Mouse (Mus musculus) stomach, embryonic 16.5 days (tissue): ENCODE measurements around the gene Fbxl17. TPM values are rescaled to one million over a fixed set of nuclear protein-coding genes. Genes with fewer than 3 reads are reported as not detected.
A peak's percentile ranks its signal among the peaks of the same experiment; 100 is the strongest.

Experiments
- ATAC-seq: fragments of 200-750 bp; cut with Nextera tagmentation; 2 replicates; pipeline ENCODE4 v1.8.0; 2017; ENCODE audit warnings: moderate number of reproducible peaks, moderate TSS enrichment; ENCODE audit not compliant: insufficient read depth, low FRiP score
- H3K27ac ChIP-seq: fragments of 300-500 bp; sonication (generic); 2 replicates; pipeline ENCODE4 v1.5.1; 2014; ENCODE audit warnings: low read length
- H3K27me3 ChIP-seq: fragments of 300-500 bp; sonication (generic); 2 replicates; pipeline ENCODE4 v1.6.1; 2014; ENCODE audit warnings: low read length, control low read depth, mixed read lengths; ENCODE audit not compliant: control insufficient read depth, insufficient read depth
- H3K36me3 ChIP-seq: fragments of 300-500 bp; sonication (generic); 2 replicates; pipeline ENCODE4 v1.6.1; 2014; ENCODE audit warnings: low read length; ENCODE audit not compliant: control insufficient read depth, insufficient read depth
- H3K4me1 ChIP-seq: fragments of 300-500 bp; sonication (generic); 2 replicates; pipeline ENCODE4 v1.6.1; 2014; ENCODE audit warnings: low read length, control low read depth, mixed read lengths; ENCODE audit not compliant: control insufficient read depth, insufficient read depth
- H3K4me2 ChIP-seq: fragments of 300-500 bp; sonication (generic); 2 replicates; pipeline ENCODE4 v1.6.1; 2014; ENCODE audit warnings: low read depth, low read length, mixed read lengths
- H3K4me3 ChIP-seq: fragments of 300-500 bp; sonication (generic); replicated peaks from 2 replicates; pipeline ENCODE4 v1.5.1; 2014; ENCODE audit warnings: mild to moderate bottlenecking, low read length
- H3K9ac ChIP-seq: fragments of 300-500 bp; sonication (generic); 2 replicates; pipeline ENCODE4 v1.6.1; 2014; ENCODE audit warnings: low read length
- H3K9me3 ChIP-seq: fragments of 300-500 bp; sonication (generic); replicated peaks from 2 replicates; pipeline ENCODE4 v1.6.1; 2016; ENCODE audit warnings: low read length, control low read depth; ENCODE audit not compliant: control insufficient read depth
- WGBS: fragments of 180-500 bp; shearing (Covaris S2); extraction: QIAGEN DNeasy Blood & Tissue Kit; methylation state at CpG from one replicate; pipeline ENCODE4 v1.1.7; 2014; 5-methylcytosine and 5-hydroxymethylcytosine counted together
- polyA plus RNA-seq: library from polyadenylated mRNA; unstranded; fragments of >200 nt; fragmentation: Nextera tagmentation; extraction: Ambion mirVana; gene quantifications from 2 replicates; pipeline ENCODE4 v1.2.1, GENCODE M21; 2015

Gene Fbxl17
- 3.8 and 4.7 TPM in 2 replicates for polyA plus RNA-seq

- H3K36me3 ChIP-seq, result no peaks in the 10 kb centered on the region
- peak; percentile 67 for ATAC-seq
These were observed at the start of gene Fbxl17 for GRCm38 (mm10) chr17:63499636-63500155. Fbxl17 (minus strand) TSS chr17:63500017.

GRCm38 (mm10) chr17:63547465-63547864 lies 47.6 kb upstream of the Fbxl17 start:
- no peak overlapping the region for H3K9ac ChIP-seq
- H3K27me3 ChIP-seq, result no peaks in the 10 kb centered on the region
- H3K4me1 ChIP-seq, result no peaks in the 10 kb centered on the region
- WGBS, result 76% methylated on average over 4 of the region's 4 CpGs
- H3K36me3 ChIP-seq, result no peaks in the 10 kb centered on the region
- 0 out of 2 replicates have a peak, but pooled peaks cover 3% of the 10 kb centered on the region for H3K9me3 ChIP-seq
- H3K4me3 ChIP-seq, result no peak overlapping the region
- H3K4me2 ChIP-seq, result no peak overlapping the region
- no peak for ATAC-seq
- no peak overlapping the region for H3K27ac ChIP-seq

More at GRCm38 (mm10) chr17:63499636-63500155, at the start of gene Fbxl17:
- H3K27ac ChIP-seq, result peak within 1 kb of the TSS; percentile 98
- peak within 1 kb of the TSS; percentile 98 for H3K9ac ChIP-seq
- H3K4me3 ChIP-seq, result peak within 1 kb of the TSS; percentile 87
- H3K4me2 ChIP-seq, result peak within 1 kb of the TSS; percentile 67
- H3K27me3 ChIP-seq, result no peaks in the 10 kb centered on the region
- H3K9me3 ChIP-seq, result no peaks in the 10 kb centered on the region
- WGBS, result 1% methylated on average over 53 of the region's 80 CpGs
- peaks cover 15% of the 10 kb centered on the region for H3K4me1 ChIP-seq

- Histone ChIP-seq H3K27me3 (no peaks in the 10 kb centered on the region), H3K36me3 (no peaks in the 10 kb centered on the region), H3K27ac (no peak overlapping the region), H3K4me2 (no peak overlapping the region), H3K9me3 (no peaks in the 10 kb centered on the region), H3K9ac (no peak overlapping the region), H3K4me1 (no peaks in the 10 kb centered on the region), H3K4me3 (no peak overlapping the region)
- 90% methylated on average over 17 of the region's 17 CpGs for WGBS
- no peak for ATAC-seq
These were observed 34.9 kb upstream of the Fbxl17 start for GRCm38 (mm10) chr17:63534576-63535265.

GRCm38 (mm10) chr17:63533074-63533836 lies 33.4 kb upstream of the Fbxl17 start:
- H3K4me1 ChIP-seq, result no peaks in the 10 kb centered on the region
- no peak overlapping the region for H3K27ac ChIP-seq
- H3K4me3 ChIP-seq, result no peak overlapping the region
- no peaks in the 10 kb centered on the region for H3K36me3 ChIP-seq
- ATAC-seq, result no peak
- H3K9me3 ChIP-seq, result no peaks in the 10 kb centered on the region
- no peak overlapping the region for H3K9ac ChIP-seq
- WGBS, result 28% methylated on average over 6 of the region's 6 CpGs
- no peak overlapping the region for H3K4me2 ChIP-seq
- no peaks in the 10 kb centered on the region for H3K27me3 ChIP-seq

- ATAC-seq, result no peak
- no peak overlapping the region for H3K9ac ChIP-seq
- H3K36me3 ChIP-seq, result no peaks in the 10 kb centered on the region
- no peaks in the 10 kb centered on the region for H3K9me3 ChIP-seq
- H3K27me3 ChIP-seq, result no peaks in the 10 kb centered on the region
- no peak overlapping the region for H3K4me2 ChIP-seq
- no peaks in the 10 kb centered on the region for H3K4me1 ChIP-seq
- WGBS, result 74% methylated on average over 6 of the region's 6 CpGs
- no peak overlapping the region for H3K27ac ChIP-seq
- H3K4me3 ChIP-seq, result no peak overlapping the region
These were observed 29.7 kb upstream of the Fbxl17 start for GRCm38 (mm10) chr17:63529476-63529875.

GRCm38 (mm10) chr17:63520691-63521090 lies 20.9 kb upstream of the Fbxl17 start:
- Histone ChIP-seq H3K36me3 (no peaks in the 10 kb centered on the region), H3K4me1 (no peaks in the 10 kb centered on the region), H3K4me3 (no peak overlapping the region), H3K27me3 (no peaks in the 10 kb centered on the region), H3K9ac (no peak overlapping the region), H3K27ac (no peak overlapping the region), H3K9me3 (no peaks in the 10 kb centered on the region), H3K4me2 (no peak overlapping the region)
- no peak for ATAC-seq
- 61% methylated on average over 2 of the region's 2 CpGs for WGBS

- H3K4me2 ChIP-seq, result no peak overlapping the region
- no peaks in the 10 kb centered on the region for H3K27me3 ChIP-seq
- no peaks in the 10 kb centered on the region for H3K4me1 ChIP-seq
- no peak overlapping the region for H3K9ac ChIP-seq
- no peak overlapping the region for H3K4me3 ChIP-seq
- no peaks in the 10 kb centered on the region for H3K36me3 ChIP-seq
- 45% methylated on average over 2 of the region's 2 CpGs for WGBS
- ATAC-seq, result no peak
- H3K27ac ChIP-seq, result no peak overlapping the region
- H3K9me3 ChIP-seq, result no peaks in the 10 kb centered on the region
These were observed 10.6 kb upstream of the Fbxl17 start for GRCm38 (mm10) chr17:63510451-63510850.

- H3K4me3 ChIP-seq, result no peak overlapping the region
- WGBS, result 93% methylated on average over 6 of the region's 6 CpGs
- no peaks in the 10 kb centered on the region for H3K27me3 ChIP-seq
- H3K4me2 ChIP-seq, result peak overlapping the region; percentile 67; the same call in 1 of the 2 replicates
- peaks cover 15% of the 10 kb centered on the region for H3K4me1 ChIP-seq
- no peak for ATAC-seq
- no peaks in the 10 kb centered on the region for H3K9me3 ChIP-seq
- peak overlapping the region; percentile 98; the same call in 1 of the 2 replicates for H3K27ac ChIP-seq
- no peaks in the 10 kb centered on the region for H3K36me3 ChIP-seq
- 0 out of 2 replicates have a peak overlapping the region, but pooled peaks have one; percentile 98 for H3K9ac ChIP-seq
These were observed 1.3 kb upstream of the Fbxl17 start for GRCm38 (mm10) chr17:63501091-63501490.
